Mouse (Mus musculus) urinary bladder, postnatal 4 days (tissue): ENCODE measurements at regions not wholly inside any gene's neighbourhood (a gene's known extent, or its start where the extent isn't known, plus 50 kb on each side); places are given as distances from the start of the nearest gene placed in this dataset.
A peak's percentile ranks its signal among the peaks of the same experiment; 100 is the strongest.

Experiments
- DNase-seq, 2 experiments: peaks; one replicate each; pipeline ENCODE4 v3.0.0; 2021 to 2022; ENCODE audit warnings: low spot score in 2 of 2

GRCm38 (mm10) chr8:26354516-26354915, 235.2 kb downstream of the Gm45692 start:
- no peak for DNase-seq

- DNase-seq = no peak
Observed at GRCm38 (mm10) chr8:26356801-26357200, 237.5 kb downstream of the Gm45692 start.

- no peak for DNase-seq
Observed at GRCm38 (mm10) chr8:26358711-26359136, 239.4 kb downstream of the Gm45692 start.

- DNase-seq = no peak
Observed at GRCm38 (mm10) chr8:26362366-26362765, 243.0 kb downstream of the Gm45692 start.

GRCm38 (mm10) chr8:26363616-26364015, 244.3 kb downstream of the Gm45692 start:
- DNase-seq = no peak

- no peak for DNase-seq
Observed at GRCm38 (mm10) chr8:26364637-26365036, 245.3 kb downstream of the Gm45692 start.

GRCm38 (mm10) chr8:26380668-26381067, 261.3 kb downstream of the Gm45692 start:
- peak in 1 of 2 experiments; percentile 38 for DNase-seq

- no peak for DNase-seq
Observed at GRCm38 (mm10) chr8:26382426-26382825, 263.1 kb downstream of the Gm45692 start.

- DNase-seq = no peak
Observed at GRCm38 (mm10) chr8:26383886-26384285, 264.6 kb downstream of the Gm45692 start.

- DNase-seq = peak in 1 of 2 experiments; percentile 58
Observed at GRCm38 (mm10) chr8:26384305-26384993, 265.1 kb downstream of the Gm45692 start.

- DNase-seq = no peak
Observed at GRCm38 (mm10) chr8:26384994-26385345, 265.6 kb downstream of the Gm45692 start.

GRCm38 (mm10) chr8:26395061-26395460, 275.7 kb downstream of the Gm45692 start:
- DNase-seq = no peak

GRCm38 (mm10) chr8:26420002-26420401, 300.7 kb downstream of the Gm45692 start:
- DNase-seq = no peak

GRCm38 (mm10) chr8:26420536-26420935, 301.2 kb downstream of the Gm45692 start:
- DNase-seq = no peak

GRCm38 (mm10) chr8:26427311-26427710, 308.0 kb downstream of the Gm45692 start:
- DNase-seq = no peak

- no peak for DNase-seq
Observed at GRCm38 (mm10) chr8:26429751-26430327, 310.5 kb downstream of the Gm45692 start.

GRCm38 (mm10) chr8:26432161-26432919, 313.0 kb downstream of the Gm45692 start:
- DNase-seq = no peak

GRCm38 (mm10) chr8:26436236-26436635, 316.9 kb downstream of the Gm45692 start:
- no peak for DNase-seq

- DNase-seq = no peak
Observed at GRCm38 (mm10) chr8:26437571-26437970, 318.2 kb downstream of the Gm45692 start.

GRCm38 (mm10) chr8:26438246-26438862, 319.0 kb downstream of the Gm45692 start:
- DNase-seq = no peak

GRCm38 (mm10) chr8:26438877-26439276, 319.5 kb downstream of the Gm45692 start:
- DNase-seq = no peak

- no peak for DNase-seq
Observed at GRCm38 (mm10) chr8:26441268-26442030, 322.1 kb downstream of the Gm45692 start.
